Mouse (Mus musculus): ENCODE data around the gene Foxred2.

- no peak for TF ChIP-seq POLR2A (IDR thresholded peaks at IDR 0.05; ENCODE audit: insufficient read depth, low read depth, low read length)
- no peak for TF ChIP-seq CTCF (IDR thresholded peaks at IDR 0.05)
- no peak for TF ChIP-seq EP300 (IDR thresholded peaks at IDR 0.05; ENCODE audit: insufficient read depth, low read depth, low read length)
Observed at GRCm38 (mm10) chr15:77893292-77893691, 63.2 kb downstream of the Foxred2 start.
